Mouse (Mus musculus) ES-CJ7 (cell line): ENCODE data around the gene Ccnk.
A peak's percentile ranks its signal among the peaks of the same experiment; 100 is the strongest.

Source experiments
- DNase-seq: peaks from one replicate; pipeline ENCODE4 v3.0.0; 2011; ENCODE audit warnings: low read depth, low spot score

Ccnk gene

DNA sequence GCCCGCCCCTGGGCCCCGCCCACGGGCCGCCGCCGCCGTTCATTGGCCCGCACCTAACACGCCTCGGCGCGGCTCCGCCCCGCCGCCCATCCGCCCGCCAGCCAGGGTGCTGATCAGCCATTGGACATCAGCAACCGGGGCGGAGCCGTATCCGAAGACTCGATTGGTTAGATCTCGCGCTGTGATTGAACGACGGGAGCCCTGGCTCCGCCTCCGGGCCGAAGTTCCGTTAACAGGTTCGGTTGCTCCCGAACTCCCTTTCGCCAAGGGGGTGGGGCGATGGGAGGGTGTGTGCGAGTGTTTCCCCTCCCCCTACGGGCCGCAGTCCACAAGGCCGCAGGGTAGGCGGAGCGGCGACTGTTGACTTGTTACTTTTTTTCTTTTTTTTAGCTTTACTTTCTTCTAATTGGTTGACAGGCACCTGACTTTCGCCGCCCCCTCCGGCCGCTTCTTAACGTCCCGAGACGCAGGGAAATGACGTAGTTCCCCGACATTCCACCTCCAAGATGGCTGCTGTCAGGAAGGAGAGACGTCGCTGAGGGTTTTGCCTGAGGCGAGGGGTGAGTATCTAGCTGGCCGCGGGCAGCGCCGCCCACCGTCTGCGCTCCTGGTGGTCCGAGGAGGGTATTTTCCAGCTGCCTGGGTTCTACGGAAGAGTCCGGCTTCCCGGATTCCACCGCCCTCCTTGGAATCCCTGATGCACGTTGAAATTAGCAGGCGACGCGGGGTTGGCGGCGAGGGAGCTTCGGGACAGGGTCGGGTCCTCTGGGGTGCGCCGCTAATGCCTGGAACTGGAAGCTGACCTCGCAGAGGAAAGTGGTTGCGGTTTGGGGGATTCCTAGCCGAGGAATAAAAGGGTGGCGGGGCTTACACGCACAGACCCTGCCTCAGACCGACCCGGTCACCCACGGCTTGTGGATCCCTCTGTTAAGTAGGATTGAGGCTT is at the start of gene Ccnk:
Gene Ccnk, plus strand, starts transcription at position 259 of the 946 bp plus-strand sequence.
- peak; percentile 99 for DNase-seq

DNA sequence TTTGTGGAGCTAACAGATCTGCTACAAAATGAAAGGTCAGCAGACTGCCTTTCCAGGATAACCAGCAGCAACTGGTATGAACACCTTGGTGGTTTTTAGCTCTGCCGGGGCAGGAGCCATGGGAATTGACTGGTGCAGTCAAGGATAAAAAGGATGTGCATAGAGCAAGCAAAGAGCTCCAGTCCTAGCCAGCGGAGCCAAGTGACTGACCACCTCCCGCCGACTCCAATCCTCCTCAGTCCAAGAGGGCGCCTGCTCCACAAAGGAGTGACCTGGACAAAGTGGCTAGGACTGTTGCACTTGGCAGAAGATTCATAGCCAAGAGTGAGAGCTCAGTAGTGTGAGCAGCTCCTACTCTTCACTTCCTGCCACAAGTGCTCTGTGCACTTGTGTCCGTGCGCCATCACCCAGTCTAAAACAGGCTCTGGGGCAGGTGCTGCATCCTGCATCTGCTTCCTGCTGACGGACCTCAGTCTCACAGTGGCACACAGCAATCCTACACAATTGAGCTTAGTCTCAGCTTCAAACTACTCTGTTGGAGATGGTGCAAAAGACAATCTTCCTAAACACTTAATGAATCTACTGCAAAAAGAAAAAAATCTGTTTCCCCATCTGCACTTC is 46.8 kb upstream of the Ccnk start:
- DNase-seq = no peak

DNA sequence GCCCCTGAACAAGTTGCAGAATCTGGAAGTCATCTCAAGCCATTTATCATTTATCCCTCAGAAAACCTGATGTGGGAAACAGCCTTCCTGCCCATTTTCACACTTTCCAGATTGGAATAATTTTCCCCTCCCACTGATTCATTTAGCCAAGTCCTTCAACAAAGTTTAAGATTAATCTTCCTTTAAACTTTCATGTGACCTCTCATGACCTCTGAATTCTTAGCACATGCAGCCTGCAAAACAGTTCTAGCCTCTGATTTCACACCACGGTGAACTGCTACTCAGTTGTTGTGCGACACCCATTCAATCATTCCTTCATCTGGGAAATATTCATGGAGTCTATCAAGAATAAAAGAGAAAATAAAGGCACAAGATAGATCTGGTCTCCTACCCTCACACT is 46.2 kb upstream of the Ccnk start:
- no peak for DNase-seq

DNA sequence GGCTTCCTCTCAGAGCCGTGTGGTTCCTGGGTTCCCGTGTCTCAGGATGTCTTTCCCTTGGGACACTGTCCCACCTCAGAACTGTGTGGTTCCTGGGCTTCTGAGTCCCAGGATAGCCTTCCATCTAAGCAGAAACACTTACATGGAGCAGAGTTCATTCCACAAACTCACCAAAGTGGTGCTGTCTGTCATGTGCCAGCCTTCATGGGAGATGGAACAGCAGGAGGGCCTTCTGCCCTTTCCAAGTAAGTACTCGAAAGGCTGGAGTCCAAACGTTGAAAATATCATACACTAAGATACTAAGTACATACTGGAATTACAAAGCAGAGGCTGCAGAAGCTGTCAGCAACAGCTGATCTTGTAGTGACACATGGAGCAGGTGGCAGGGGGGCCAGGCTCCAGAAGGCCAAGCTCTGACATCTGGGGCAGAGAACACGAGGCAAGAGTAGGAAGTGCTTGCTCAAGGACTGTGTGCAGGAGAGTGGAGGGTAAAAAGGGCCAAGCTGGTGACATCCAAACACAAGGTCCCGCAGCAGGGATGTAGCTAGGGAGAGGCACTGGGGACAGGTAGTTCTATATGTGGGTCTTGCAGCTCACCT is 43.7 kb upstream of the Ccnk start:
- DNase-seq = no peak

DNA sequence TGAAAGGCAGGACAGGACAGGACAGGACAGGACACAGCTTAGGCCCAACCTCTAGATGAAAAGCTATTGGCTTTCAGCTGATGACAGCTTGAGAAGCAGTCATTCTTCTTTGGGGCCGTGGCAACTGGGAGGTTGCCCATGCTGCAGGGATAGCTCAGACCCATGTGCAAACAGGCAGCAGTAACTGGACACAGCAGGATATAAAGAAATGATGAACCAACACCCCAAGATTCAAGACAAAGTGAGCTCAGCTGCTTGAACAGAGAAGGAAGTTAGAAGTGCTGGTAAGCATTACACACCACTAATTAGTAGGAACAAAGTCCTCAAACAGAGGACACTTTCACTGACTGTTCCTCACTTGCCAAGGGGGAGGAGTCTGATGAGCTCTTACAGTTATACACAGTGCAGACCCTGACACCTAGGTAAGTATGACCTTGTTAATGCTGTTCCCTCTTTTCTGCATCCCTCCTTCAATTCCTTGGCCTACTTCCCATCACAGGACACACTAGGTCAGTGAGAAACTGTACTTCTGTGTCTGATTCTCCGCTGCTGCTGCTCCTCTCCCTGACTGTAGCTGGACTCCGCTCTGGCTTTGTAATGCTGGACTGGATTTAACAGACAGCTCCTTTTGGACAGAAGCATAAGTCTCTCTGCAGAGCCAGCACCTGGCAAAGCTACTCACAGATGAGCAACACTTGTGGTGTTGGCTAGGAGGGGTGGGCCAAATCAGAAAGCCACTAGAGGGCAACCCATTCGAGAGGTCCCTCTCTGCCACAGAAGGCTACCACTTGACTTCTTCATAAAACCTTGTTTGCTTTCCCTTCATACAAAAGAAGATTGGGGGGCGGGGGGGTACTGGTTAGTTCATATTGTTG is 35.5 kb upstream of the Ccnk start:
- DNase-seq = no peak

DNA sequence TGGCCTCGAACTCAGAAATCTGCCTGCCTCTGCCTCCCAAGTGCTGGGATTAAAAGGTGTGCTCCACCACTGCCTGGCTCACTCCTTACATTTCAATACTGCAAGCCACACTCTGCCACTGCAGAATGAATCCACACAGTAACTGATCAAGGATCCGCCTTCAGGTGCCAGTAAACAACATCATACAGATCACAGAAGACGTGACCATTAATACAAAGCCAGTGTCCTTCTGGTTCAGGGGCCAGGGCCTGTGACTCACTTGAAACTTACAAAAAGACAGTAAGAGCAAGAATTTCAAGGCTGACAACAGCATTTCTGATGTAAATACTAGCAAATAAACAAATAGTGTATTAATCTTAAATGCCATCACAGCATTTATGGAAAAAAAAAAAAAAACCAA is 34.2 kb upstream of the Ccnk start:
- no peak for DNase-seq

DNA sequence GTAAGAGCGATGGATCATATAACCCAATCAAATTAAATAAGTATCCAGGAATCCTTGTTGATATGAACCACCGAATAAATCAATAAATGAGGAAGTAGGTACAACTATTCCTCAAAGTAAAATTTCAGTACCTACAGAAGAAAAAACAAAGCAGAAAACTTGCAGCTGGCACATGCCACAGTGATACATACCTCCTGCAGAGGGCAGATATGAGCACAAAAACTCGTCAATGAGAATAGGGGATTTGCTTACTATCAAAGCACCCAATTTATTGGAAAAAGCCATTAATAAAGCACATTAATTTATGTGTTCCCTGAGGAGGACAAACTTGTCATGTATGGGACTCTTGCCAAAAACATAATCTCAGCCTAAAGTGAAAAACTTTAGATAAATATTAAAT is 29.6 kb upstream of the Ccnk start:
- DNase-seq = no peak

DNA sequence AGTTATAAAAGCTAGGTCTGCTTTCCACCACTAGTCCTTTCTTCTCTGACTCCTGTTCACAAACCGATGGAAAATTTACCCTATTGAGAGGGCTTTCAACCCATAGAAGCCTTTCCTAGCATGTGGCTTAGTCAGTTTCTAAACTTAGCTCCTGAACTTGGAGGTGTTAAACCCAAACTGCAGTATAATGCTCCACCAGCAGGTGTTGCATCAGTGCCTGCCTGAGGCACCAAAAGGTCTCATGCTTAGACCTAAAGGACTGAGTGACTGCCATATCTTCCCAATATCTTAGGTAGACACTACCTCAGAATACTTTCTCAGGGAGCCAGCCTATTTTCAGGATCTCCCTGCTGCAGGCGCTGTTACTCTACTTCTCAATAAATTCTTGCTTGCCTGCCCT is 26.6 kb upstream of the Ccnk start:
- peak; percentile 23 for DNase-seq

DNA sequence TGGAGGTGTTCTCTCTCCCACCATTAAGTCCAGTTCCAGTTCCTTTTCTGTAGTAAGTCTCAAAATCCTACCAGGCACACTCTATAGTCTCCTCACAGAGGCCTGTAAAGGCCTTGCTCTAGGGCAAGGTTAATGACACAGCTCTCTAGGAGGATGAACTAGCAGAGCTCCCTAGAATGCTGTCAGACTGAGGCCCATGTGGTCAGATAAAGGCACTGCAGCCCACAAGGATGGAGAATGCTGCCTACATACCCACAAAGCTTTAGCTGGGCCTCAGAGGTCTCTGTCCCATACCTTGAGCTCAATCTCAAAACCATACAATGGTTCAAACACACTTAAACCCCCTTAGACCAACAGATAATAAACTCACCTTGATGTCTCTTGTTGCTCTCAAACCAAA is 19.5 kb upstream of the Ccnk start:
- DNase-seq = peak; percentile 17

DNA sequence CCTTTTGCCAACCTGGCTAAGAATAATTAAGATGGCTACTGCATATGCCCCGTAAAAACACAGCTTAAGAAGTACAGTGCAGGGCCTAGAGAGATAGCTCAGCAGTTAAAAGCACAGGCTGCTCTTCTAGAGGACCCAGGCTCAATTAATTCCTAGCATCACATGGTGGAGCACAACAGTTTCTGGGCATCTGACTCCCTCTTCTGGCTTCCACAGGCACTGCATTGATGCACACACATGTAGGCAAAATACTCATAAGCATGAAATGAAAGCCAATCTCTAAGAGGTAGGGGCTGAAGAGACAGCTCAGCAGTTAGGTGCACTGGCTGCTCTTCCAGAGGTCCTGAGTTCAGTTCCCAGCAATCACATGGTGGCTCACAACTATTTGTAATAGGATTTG is 17.3 kb upstream of the Ccnk start:
- peak; percentile 33 for DNase-seq

DNA sequence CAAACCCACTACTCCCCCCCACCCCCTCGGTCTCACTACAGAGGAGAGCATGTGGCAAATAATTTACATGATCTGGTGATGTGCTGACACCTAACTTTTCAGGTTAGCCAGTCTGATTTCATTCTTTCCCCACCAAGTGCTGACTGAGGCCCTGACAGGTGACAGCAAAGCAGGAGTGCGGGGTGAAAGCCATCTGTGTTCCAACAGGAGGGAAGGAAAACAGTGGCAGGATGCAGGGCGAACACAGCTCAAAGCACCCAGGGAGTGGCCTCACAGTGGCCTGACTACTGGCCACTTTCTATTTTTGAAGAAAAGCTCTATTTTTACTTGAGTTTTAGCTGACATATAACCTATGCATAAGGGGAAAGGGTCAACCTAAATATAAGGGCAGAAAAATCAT is 15.7 kb upstream of the Ccnk start:
- no peak for DNase-seq

DNA sequence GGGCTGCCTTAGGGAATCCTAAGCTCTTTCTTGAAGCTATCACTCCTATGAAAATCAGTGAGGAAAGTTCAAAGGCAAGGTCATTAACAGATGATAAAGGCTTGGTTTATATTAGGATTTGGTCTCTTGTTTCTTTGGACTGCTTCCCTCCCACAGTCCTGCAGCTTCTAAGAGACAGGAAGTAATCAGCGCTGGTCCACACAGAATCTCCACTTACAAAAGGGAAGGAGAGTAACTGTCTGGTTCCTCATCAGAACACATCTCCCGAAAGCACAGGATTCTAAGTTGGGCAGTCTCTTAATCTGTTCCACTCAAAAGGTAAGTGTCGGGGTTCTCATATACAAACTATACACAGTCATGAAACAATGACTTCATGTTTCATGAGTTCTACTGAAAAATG is 10.5 kb upstream of the Ccnk start:
- DNase-seq = no peak

DNA sequence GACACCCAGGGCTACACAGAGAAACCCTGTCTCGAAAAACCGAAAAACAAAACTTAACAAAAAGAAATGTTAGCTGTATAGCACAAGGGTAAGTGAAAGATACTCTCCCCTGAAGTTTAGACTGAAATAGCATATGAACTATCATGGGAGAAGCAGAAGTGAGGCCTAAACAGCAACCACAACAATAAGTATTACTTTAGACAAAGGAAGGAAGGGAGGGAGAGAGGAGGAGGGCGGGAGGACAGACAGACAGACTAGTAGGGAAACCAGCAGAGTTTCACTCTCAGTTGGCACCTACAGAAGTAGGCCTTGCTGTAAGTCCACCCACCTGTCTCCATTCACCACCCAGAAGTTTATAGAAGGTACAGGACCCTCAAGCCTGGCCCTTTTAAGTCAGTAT is 8.9 kb upstream of the Ccnk start:
- no peak for DNase-seq

DNA sequence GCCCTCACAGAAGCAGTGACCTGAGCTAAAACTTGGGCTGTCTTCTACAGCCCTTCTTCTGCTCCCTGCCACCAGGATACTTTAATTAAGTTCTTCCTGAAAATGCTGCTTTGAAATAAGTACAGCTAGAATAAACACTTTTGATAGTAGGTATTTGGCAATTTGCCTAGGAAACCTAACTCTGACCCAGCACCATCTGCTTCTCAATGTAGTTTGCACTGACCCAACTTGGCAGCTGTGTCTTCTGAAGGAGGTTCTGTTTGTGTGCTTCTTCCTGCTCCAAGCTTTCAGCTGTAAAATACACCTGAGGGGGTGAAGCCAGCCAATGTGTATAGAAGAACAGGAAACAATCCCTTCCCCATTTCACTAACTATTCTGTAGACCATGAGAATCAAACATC is 8.0 kb upstream of the Ccnk start:
- DNase-seq = no peak

DNA sequence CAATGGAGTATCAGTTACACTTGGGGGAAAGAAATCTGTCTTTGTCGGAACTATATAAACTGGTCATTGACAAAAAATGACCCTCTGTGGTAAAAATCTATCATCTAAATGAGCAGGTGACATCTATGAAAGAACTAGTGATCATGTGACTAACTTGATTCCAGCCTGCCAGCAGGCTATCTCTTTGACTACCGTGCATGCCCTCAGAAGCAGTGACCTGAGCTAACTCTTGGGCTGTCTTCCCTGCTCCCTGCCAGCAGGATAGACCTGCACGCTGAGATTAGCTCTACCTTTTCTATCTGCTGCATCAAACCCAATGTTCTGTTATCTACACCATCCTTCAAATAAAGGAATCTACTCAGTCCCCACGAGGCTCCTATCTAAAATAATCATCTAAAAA is 6.7 kb upstream of the Ccnk start:
- no peak for DNase-seq

DNA sequence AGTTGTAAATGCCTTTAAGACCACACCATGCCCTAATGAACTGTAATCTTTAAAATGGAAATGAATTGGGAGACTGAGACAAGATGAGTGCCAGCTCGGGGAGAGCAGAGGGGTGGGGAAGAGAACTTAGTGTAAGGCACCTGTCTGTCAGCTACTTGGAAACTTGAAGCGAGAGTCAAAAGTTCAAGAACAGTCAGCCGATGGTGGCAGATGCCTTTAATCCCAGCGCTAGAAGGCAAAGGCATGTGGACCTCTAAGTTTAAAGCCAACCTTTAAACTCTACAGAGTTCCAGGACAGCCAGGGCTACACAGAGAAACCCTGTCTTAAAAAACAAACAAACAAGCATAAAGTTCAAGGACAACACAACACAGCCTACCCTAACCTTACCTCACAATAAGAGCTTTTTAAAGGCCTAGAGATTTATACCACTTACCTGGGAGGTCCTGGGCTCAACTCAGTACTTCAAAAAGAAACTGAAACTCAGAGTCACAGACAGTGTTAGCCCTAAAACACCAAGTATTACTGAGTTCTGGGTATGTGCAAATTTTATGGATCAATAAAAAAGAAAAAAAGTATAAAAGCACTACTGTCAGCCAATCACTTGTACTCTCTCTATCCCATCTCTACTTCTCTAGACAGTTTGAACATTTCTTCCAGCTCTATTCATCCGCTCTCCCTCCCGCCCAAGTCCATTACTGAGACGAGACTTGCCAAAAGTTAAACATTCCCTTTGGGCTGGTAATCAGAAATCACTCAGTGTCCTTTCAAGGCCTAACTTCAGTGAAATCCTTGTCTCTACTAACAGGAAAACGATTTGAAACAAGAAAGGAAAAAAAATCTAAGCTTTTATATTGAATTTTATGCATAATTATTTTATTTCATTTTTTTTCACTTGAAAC is 4.5 kb upstream of the Ccnk start:
- no peak for DNase-seq

DNA sequence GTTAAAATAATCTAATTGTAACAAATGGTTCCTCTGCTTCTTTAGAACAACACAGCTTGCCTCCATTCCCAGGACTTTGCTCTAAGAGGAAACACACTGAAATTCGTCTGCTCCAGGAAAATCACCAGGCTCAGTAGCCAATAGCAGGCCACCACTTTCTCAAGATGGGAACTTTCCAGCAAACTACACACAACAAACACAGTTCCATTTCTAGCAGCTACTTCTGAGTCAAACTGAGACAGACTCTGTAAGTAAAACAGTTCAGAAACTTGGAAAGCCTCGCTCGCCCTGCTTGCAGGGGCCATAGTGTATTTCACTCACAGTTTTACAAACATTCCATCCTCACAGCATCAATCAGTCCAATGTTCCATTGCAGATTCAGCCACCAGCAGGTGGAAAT is 3.0 kb upstream of the Ccnk start:
- DNase-seq = no peak

DNA sequence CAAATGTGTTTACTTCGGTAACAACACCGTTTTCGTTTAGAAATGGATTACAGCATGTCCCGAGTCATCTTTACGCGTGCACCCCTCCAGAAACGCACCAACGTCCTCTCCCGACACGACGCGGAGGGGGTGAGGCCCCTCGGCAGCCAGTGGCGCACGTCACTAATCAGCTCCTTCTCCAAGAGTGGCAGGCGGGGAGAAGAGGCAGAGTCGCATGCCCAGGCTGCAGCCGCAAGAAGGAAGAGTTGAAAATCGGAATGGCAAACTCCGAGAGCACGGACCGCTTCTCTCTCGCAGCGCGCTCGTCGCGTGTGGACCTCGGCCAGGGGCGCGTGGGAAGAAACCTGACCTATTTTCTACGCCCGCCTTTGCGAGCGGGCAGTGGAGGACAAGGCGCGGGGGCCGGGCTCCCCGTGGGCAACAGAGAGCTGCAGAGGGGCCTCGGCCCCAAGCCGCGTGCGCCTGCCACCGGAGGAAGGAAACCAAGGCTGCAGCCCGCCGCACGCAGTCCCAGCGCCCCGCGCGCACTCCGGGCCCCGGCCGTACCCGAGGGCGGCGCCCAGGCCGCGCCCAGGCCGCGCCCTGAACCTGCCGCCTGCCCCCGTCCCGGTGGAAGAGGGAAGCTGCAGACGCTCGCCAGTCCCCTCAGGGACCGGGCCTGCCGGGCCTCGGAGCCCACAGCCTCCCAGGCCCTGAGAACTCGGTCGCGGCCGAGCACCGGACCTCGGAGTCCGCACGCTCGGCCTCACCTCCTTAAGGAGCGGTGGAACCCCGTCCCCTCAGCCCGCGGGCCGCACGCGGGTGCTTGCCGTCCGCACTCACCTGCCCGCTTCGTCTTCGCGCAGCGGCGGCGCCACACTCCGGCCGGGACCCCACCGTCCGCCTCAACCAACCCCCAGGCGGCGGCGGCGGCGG is 791 bp upstream of the Ccnk start:
- peak; percentile 12 for DNase-seq

DNA sequence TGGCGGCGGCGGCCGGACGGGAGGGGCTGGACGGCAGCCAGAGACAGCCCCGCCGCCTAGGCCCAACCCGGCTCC is 296 bp upstream of the Ccnk start, which contains the start of gene Setd3:
Gene Setd3, minus strand, starts transcription at position 69 of the 75 bp plus-strand sequence.
- DNase-seq = no peak

DNA sequence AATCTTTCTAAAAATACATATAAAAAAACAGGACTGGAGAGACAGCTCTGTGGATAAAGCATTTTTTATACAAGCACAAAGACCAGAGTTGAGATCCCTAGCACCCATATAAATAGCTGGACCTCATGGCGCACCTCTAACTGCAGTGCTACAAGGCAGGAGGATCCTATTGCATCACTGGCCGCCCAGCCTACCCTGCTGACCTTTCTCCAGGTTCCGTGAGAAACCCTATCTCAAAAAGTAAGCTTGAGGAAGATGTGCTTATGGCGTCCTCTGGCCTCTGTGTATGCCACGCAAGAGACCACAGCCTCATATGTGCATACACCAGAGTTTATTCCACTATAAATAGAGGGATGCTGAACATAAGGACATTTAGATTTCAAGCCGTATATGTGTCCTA is 2.3 kb downstream of the Ccnk start:
- DNase-seq = no peak
